Mouse (Mus musculus) CH12.LX (cell line): ENCODE data around the gene App.

Experiments
- BHLHE40 ChIP-seq: IDR thresholded peaks from 2 replicates; pipeline ENCODE4 v1.6.1; 2011; ENCODE audit warnings: mild to moderate bottlenecking, low read depth, low read length, improper control_type of control experiment
- CHD1 ChIP-seq: IDR thresholded peaks from 2 replicates; pipeline ENCODE4 v1.6.1; 2012; ENCODE audit warnings: low read depth, low read length, improper control_type of control experiment, inconsistent platforms
- CHD2 ChIP-seq: IDR thresholded peaks from 2 replicates; pipeline ENCODE4 v1.6.1; 2011; ENCODE audit warnings: low read length, improper control_type of control experiment
- CTCF ChIP-seq, 2 experiments: IDR thresholded peaks in 1 of 2; conservative IDR thresholded peaks in 1 of 2; 2 replicates each; pipeline ENCODE4 v1.5.1; 2011 to 2012; ENCODE audit warnings: low read depth in 2 of 2, low read length in 2 of 2, improper control_type of control experiment in 1 of 2, inconsistent platforms in 1 of 2, mild to moderate bottlenecking in 1 of 2, moderate library complexity in 1 of 2
- ELF1 ChIP-seq: IDR thresholded peaks from 2 replicates; pipeline ENCODE4 v1.6.1; 2014; ENCODE audit warnings: low read depth, mild to moderate bottlenecking, inconsistent platforms, low read length, improper control_type of control experiment
- ETS1 ChIP-seq: conservative IDR thresholded peaks from 2 replicates; pipeline ENCODE4 v1.6.1; 2012; ENCODE audit warnings: low read depth, mild to moderate bottlenecking, inconsistent platforms, low read length, improper control_type of control experiment, moderate library complexity
- MYC ChIP-seq: IDR thresholded peaks from 2 replicates; pipeline ENCODE4 v1.6.1; 2011; ENCODE audit warnings: low read depth, mild to moderate bottlenecking, improper control_type of control experiment, low read length
- NELFE ChIP-seq: IDR thresholded peaks from 2 replicates; pipeline ENCODE4 v1.6.1; 2011; ENCODE audit warnings: low read depth, low read length, improper control_type of control experiment
- POLR2A ChIP-seq: IDR thresholded peaks from 2 replicates; pipeline ENCODE4 v1.6.1; 2011; ENCODE audit warnings: low read depth, mild to moderate bottlenecking, improper control_type of control experiment, low read length
- TBP ChIP-seq: conservative IDR thresholded peaks from 2 replicates; pipeline ENCODE4 v1.6.1; 2011; ENCODE audit warnings: low read depth, low read length, improper control_type of control experiment
- USF1 ChIP-seq: IDR thresholded peaks from 2 replicates; pipeline ENCODE4 v1.6.1; 2014; ENCODE audit warnings: low read depth, mild to moderate bottlenecking, inconsistent platforms, low read length, improper control_type of control experiment

DNA sequence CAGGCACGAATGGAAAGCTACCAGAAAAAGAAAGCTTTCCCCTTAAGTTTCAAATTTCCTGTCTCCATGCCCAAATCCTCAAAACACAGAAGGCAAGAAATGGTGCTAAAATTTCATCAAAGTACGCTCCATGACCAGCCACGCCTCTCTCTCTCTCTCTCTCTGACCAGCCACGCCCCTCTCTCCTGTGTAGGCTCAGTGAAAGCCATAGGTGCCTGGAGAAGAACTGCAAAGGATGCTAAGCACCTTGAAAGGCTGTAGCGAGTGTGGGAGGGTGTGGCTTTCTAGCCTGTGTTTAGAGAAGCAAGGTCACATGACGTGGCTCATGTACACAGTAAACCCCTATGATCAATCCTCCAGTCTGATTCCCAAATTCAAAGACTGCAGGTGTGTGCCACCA lies 126.3 kb downstream of the App start:
- TF ChIP-seq CTCF (conservative IDR thresholded peaks at IDR 0.05 in 1 of 2, IDR thresholded peaks at IDR 0.05 in 1 of 2; ENCODE audit: low read depth in 2 of 2, low read length in 2 of 2): no peak
- TF ChIP-seq TBP: no peak
- no peak for TF ChIP-seq ELF1
- no peak for TF ChIP-seq CHD2
- no peak for TF ChIP-seq ETS1
- no peak for TF ChIP-seq BHLHE40
- no peak for TF ChIP-seq USF1
- TF ChIP-seq MYC: no peak
- no peak for TF ChIP-seq NELFE
- TF ChIP-seq POLR2A: no peak
- no peak for TF ChIP-seq CHD1
